Mouse (Mus musculus): ENCODE results near the gene Nemp1.

Gene Nemp1

GRCm38 (mm10) chr10:127670185-127670584, 3.5 kb downstream of the Nemp1 start:
- in situ Hi-C loops (cut with MboI; ENCODE audit: low sequenced_read_pairs) = no loop called here

GRCm38 (mm10) chr10:127671276-127671675, 4.6 kb downstream of the Nemp1 start:
- in situ Hi-C loops (cut with MboI; ENCODE audit: low sequenced_read_pairs) = no loop called here

GRCm38 (mm10) chr10:127674046-127674655, 7.5 kb downstream of the Nemp1 start:
- in situ Hi-C loops (cut with MboI; ENCODE audit: low sequenced_read_pairs) = no loop called here

- in situ Hi-C loops (cut with MboI; ENCODE audit: low sequenced_read_pairs) = no loop called here
These were observed 8.3 kb downstream of the Nemp1 start for GRCm38 (mm10) chr10:127674794-127675522.

GRCm38 (mm10) chr10:127675859-127676398, 9.2 kb downstream of the Nemp1 start:
- in situ Hi-C loops (cut with MboI; ENCODE audit: low sequenced_read_pairs) = no loop called here

- in situ Hi-C loops (cut with MboI; ENCODE audit: low sequenced_read_pairs) = no loop called here
These were observed 10.2 kb downstream of the Nemp1 start for GRCm38 (mm10) chr10:127676691-127677548.

- in situ Hi-C loops (cut with MboI; ENCODE audit: low sequenced_read_pairs) = no loop called here
These were observed 11.1 kb downstream of the Nemp1 start for GRCm38 (mm10) chr10:127677591-127678336.

- in situ Hi-C loops (cut with MboI; ENCODE audit: low sequenced_read_pairs) = no loop called here
These were observed 12.5 kb downstream of the Nemp1 start for GRCm38 (mm10) chr10:127679208-127679607.

- in situ Hi-C loops (cut with MboI; ENCODE audit: low sequenced_read_pairs) = loop anchor here (10.0 kb wide), 1 partner anchor 55 kb away; the partner anchor contains the start of gene Zbtb39
These were observed 13.2 kb downstream of the Nemp1 start for GRCm38 (mm10) chr10:127679881-127680280.

GRCm38 (mm10) chr10:127682886-127683285, 16.2 kb downstream of the Nemp1 start:
- in situ Hi-C loops (cut with MboI; ENCODE audit: low sequenced_read_pairs) = loop anchor here (10.0 kb wide), 1 partner anchor 52 kb away; the partner anchor contains the start of gene Zbtb39

GRCm38 (mm10) chr10:127691053-127691452, 24.4 kb downstream of the Nemp1 start:
- in situ Hi-C loops (cut with MboI; ENCODE audit: low sequenced_read_pairs) = no loop called here

GRCm38 (mm10) chr10:127694636-127695035, 27.9 kb downstream of the Nemp1 start:
- in situ Hi-C loops (cut with MboI; ENCODE audit: low sequenced_read_pairs) = no loop called here

- in situ Hi-C loops (cut with MboI; ENCODE audit: low sequenced_read_pairs) = no loop called here
These were observed 29.1 kb downstream of the Nemp1 start for GRCm38 (mm10) chr10:127695775-127696174.

GRCm38 (mm10) chr10:127698966-127699365, 32.3 kb downstream of the Nemp1 start:
- in situ Hi-C loops (cut with MboI; ENCODE audit: low sequenced_read_pairs) = no loop called here

GRCm38 (mm10) chr10:127703299-127703698, 36.6 kb downstream of the Nemp1 start:
- in situ Hi-C loops (cut with MboI; ENCODE audit: low sequenced_read_pairs) = no loop called here

GRCm38 (mm10) chr10:127704293-127704692, 37.6 kb downstream of the Nemp1 start:
- in situ Hi-C loops (cut with MboI; ENCODE audit: low sequenced_read_pairs) = no loop called here

GRCm38 (mm10) chr10:127704766-127705220, 38.1 kb downstream of the Nemp1 start, which contains the start of gene Myo1a:
TSS of gene Myo1a (plus strand) at chr10:127705170.
- in situ Hi-C loops (cut with MboI; ENCODE audit: low sequenced_read_pairs) = no loop called here

- in situ Hi-C loops (cut with MboI; ENCODE audit: low sequenced_read_pairs) = no loop called here
These were observed 39.1 kb downstream of the Nemp1 start for GRCm38 (mm10) chr10:127705783-127706182.

GRCm38 (mm10) chr10:127707721-127708120, 41.0 kb downstream of the Nemp1 start:
- in situ Hi-C loops (cut with MboI; ENCODE audit: low sequenced_read_pairs) = no loop called here

- in situ Hi-C loops (cut with MboI; ENCODE audit: low sequenced_read_pairs) = no loop called here
These were observed 42.2 kb downstream of the Nemp1 start for GRCm38 (mm10) chr10:127708850-127709370.

Data from CH12F3 (cell line).